Mouse (Mus musculus): ENCODE measurements at regions not wholly inside any gene's neighbourhood (a gene's known extent, or its start where the extent isn't known, plus 50 kb on each side); places are given as distances from the start of the nearest gene placed in this dataset.

DNA sequence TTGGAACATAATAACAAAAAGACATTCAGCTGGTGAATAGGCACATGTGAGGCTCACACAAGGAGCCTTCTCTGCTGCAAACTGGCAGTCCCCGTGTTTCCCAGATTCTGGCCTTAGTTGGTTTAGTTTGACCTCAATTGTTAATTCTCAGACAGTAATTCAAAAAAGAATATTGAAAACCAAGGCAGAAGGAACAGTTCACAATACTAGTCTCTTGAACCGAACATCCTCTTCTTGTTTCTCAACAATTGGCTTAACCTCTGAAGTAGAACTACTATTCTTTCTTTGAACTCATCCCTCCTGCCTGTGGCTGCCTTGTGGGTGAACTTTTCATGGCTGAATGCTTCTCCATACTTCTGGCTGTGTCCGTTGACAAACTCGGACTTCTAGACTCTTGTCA is 110.4 kb upstream of the Neil3 start:
- DNase-seq: no peak

DNA sequence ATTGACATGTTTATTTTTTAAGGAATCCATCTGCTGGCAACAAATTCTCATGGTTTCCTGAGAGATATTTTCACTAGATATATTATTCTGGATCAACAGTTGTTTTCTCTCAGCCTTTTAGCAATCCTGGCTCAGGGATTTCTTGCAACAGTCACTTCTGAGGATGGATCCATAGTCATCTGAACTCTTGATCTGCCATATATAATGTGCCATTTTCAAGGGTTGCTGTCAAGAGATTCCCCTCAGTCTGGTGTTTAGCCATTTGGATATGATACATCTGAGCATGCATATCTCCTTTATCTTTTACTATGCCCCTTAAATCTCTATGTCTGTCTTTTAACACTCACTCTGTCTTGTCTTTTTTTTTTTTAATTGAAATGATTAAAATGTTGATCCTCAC is 130.3 kb upstream of the Neil3 start:
- no peak for DNase-seq

DNA sequence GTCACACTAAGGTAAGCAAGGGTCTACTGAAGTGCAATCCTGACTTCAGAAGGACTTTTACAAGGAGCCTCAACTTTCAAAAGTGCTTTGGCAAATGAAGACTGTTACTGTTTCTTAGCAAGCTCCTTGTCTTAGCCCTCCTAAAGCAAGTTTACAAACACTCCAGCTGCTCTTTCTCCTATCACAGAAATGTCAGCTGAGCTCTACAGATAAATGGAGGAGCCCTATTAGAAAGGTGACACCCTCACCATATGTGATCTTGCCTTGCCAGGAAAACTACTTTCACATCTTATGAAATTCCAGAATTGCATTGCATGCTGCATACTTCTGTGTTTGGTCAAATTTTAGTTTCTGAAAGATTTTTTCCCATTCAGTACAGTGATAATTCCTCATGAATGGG is 136.6 kb upstream of the Neil3 start:
- DNase-seq: no peak

DNA sequence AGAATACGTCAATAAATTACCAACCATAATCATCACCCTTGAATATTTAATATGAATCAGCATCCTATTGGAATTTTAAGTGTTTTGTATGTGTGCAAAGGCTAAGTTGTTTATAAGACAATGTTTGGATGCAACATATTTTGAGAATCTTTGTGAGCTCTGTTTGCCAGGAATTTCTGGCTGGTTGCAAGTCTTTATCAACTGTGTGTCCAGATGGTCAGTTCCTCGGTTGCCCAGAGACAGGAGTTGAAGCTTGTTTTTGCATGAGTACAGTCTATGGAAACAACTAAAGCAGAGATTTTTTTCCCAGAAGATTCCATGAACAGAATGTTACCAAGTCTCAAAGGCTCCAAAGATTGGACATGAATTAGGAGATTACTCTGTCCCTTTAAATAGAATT is 142.0 kb upstream of the Neil3 start:
- DNase-seq: peak; percentile 5

DNA sequence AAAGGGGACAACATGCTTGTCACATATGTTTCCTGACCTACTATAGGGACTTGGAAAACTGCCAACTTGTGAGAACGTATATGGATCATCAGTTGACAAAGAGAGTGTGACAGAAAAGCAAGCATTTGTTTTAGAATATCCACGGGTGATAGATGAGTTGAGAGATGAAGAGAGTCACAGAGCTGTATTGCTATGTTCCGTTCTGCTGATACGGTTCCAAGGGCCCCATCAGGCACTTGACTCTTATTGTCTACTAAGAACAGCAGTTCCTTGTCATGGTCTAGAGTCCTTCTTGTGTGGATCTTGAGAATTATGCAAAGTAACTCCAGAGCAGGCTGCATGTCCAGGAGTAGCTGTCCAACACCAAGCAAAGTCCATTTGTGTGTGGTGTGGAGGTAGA is 143.0 kb upstream of the Neil3 start:
- no peak for DNase-seq

DNA sequence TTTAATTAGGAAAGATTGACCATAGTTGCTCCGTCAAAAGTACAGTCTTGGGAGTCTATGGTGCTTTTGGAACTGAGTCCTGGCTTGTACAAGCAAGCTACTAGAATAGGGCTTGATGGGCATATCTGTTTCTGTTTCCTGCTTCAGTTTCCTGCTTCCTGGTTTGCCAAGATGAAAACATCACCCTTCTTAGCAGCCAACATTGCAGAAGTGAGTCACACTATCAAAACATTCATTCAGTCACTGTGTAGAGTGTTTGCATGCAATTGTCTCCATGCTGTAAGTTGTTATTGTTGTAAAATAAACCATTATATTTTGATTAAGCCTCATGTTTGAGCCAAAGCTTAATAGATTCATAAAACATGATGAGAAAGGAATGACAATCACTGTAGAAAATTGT is 149.3 kb upstream of the Neil3 start:
- no peak for DNase-seq

DNA sequence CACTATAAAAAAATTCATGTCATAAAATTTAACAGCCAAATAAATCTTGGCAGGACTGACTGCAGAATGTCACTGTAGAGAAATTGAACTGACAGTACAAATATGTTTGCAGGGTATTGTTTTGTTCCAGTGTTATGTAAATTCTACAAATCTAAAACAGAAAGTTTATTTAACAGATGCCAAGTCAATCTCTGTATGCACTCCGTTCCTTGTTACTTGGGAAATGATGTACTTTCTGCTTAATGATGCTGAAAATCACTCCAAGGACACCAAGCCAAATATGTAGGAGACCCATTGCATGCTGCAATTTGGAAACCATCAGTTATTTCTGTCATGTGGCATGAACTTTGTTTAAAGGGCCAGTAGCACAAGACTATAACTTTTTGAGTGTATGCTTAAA is 182.3 kb upstream of the Neil3 start:
- no peak for DNase-seq

DNA sequence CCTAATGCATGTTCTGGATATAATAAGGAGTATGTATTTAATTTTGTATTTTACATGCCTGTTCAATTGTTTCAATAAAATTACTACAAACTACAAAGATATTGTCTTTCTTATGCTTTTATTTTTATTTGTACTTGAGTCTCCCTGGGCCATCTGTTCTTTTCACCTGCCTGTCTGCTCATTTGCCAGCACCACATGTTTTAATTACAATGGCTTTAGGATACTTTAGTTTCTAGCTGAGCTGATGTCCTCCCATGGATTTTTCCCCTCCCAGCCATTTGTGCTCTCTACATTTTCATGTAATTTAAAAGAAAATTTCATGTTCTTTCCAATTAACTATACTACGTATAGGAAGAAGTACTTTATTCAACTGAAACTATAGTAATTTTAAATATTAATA is 188.5 kb upstream of the Neil3 start:
- DNase-seq: no peak

DNA sequence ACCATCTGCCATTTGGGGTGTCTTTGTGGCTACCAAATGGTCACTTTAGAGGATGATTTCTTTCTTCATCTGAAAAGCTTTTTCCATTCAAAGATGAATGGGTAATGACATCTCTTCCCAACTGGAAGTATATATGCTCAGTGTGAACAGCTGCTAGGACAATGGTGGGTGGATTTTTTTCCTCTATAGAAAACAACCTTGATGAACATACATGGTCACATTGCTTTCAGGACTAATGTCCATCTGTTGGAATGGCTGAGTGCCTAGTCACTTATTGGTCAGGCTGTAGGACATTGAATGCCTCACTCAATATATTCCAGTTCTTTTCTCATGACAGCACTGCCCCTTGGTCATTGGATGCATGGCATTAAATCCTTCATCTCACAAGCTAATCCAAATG is 209.0 kb upstream of the Neil3 start:
- no peak for DNase-seq

DNA sequence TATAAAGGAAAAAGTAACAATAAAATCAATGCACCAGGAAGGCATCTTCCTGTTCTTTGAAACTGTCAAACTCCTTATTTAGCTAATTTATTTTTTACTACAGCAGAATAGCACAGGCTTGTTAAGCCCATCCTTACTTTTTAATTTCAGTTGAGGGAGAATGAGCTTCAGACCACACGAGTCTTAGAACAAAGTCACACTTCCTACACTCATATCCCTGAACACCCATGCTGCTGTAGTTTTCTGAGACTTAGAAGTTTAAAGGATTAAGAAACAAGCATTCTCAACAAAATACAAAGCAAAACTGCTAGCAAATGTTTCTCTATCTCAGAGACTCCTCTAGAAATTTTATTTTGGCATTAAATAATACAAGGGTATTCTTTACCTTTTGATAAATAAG is 208.8 kb upstream of the Vegfc start:
- DNase-seq: no peak

DNA sequence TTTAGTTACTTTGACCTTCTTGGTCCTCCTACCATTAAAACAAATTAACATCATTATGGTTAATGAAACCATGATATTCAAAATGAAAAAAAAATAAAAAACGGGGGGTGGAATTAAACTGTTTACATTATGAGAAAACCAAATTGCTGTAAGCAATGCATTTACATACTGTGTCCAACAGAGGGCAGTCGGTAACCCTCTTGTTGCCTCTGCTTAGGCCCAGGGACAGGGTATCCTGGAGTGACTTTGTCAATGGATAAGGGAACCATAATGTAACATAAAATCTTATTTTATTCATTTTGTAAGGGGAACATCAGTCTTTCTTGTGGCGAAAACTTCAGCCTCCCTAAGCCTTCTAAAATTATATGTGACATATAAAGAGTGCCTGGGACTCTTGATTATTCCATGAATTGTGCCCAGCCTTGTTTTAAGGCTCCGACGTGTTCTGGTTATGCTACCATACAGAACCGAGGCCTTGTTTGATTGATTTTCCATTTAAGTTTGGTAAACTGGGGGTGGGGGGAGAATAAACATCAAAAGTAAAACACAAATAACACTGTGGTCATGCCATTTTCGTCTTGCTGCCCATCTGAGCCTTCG is 207.3 kb upstream of the Vegfc start:
- DNase-seq: no peak

DNA sequence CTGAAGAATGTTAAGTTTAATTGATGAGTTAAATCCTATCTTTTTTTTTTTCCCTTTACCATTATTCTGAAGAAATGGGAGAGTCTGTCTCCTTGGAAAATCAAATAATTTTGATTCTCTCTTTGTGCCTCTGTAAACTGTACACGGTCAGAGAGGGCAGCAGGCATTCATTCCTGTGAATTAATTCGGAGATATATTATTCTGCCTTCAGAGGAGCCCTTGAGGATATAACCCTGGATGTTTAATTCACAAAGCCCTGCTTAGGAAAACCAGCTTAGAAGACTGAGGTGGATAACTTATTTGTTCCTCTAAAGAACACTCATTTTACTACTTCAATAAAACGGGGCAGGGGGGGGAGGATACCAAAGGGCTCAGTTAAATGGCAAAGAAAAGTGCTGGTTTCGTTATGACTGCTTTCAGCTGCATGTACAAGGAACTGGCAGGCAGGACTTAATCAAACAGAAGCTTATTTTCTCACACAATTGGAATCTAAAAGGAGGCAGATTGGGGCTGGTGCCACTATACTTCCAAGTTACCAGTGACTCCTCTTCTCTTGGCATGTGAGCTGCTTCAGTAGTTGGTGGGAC is 205.3 kb upstream of the Vegfc start:
- no peak for DNase-seq

DNA sequence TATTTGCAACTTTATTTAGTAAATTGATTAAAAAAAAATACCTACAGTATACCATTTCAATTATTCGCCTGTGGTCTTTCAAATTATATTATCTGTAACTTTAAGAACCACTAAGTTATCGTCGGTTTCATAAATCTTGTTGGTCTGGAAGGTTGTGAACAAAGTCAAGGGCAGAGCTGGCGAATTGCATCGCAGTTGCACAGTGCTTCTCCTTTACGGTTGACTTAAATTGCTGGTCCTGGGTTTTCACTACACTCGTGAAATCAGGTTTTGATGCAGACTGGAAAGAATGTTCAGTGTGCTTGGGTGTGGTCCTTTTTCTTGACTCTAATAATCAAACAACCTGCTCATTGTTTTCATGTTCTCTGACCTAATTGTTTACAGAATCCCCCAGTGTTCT is 198.6 kb upstream of the Vegfc start:
- DNase-seq: no peak

DNA sequence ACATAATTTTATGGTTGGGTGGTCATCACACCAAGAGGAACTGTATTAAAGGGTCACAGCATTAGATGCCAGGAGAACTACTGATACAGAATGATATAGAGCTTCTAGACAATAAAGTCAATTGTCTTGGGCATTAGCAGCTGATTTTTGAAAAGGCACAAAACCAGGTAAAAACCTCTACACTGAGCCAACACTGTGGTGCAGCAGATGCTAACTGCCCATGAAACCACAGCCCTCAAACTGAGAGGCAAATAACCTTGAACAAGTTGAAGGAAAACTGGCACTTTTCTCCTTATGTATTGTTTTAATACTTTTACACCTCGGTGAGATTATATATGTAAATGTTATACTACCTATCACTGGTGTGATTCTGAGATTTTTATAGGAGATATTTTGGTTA is 195.9 kb upstream of the Vegfc start:
- DNase-seq: no peak

DNA sequence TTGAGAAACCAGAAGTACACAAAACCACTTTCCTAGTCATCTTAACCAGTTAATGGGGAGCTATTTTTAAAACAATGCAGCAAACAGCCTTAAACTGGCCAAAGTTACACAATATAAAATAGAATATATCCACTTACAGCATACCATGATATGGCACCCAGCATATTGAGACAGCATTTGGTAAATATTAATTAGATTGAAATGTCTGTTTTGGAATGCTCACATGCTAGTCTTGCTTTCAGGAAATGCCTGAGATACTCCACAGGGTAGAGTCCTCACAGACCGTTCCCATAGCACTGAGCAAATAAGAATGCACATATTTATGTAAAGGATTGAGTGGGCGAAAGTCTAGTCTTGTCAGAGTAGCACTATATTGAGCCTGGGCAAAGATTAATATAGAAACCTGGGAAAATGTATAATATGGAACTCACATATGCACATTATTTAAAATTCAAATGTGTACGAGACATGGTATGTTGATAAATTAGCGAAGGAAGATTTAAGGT is 185.1 kb upstream of the Vegfc start:
- no peak for DNase-seq

DNA sequence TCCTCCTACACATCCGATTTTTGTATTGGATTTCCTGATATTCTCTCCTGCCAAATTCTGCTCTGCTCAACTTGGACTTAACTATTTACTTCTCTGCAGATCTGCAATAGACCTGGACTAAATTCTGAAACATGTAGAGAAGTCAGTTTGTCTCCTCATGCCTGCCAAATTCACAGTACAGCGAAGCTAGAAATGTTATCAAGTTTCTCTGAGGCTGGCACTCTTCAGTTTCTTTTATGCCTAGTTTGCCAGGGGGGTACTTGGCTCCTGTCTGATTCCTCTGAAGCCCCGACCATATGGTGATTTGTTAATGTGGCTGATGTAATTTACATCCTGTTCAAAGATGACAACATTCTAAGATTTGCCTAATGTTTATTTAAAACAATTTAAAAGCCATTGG is 184.6 kb upstream of the Vegfc start:
- no peak for DNase-seq

DNA sequence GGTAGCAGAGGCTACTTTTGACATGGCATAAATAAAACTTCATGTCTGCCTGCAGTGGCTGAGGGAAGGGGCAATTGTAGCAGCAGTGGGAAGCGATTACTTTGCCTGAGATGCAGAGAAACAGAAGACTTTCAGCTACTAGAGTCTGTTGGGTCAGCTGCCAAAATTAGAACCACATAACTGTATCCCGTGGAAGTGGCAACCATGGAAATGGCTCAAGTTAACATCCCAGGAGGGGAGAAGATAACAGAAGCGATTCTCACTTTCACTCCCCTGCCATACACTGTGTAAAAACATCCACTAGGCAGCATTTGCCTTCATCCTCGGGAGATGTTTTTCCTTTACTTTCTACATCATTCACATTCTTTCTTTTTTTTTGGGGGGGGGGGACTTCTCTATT is 155.1 kb upstream of the Vegfc start:
- no peak for DNase-seq

DNA sequence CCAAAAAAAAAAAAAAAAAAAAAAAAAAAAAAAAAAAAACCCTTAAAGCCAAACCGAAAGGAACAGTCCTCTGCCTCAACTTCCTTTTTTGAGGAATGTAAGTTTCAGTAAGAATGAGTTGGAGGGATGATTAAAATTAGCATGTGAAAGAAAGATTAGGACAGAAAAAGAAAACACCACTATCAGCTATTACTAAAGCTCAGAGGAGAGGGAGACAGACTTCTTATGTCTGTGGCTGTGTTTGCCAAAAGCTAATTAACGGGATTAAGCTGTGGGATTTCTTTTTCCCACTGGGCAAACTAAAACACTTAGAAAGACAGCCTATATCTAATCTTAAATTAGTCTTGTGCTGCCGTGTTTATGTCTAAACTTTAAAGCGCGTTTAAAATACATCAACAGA is 146.7 kb upstream of the Vegfc start:
- no peak for DNase-seq

DNA sequence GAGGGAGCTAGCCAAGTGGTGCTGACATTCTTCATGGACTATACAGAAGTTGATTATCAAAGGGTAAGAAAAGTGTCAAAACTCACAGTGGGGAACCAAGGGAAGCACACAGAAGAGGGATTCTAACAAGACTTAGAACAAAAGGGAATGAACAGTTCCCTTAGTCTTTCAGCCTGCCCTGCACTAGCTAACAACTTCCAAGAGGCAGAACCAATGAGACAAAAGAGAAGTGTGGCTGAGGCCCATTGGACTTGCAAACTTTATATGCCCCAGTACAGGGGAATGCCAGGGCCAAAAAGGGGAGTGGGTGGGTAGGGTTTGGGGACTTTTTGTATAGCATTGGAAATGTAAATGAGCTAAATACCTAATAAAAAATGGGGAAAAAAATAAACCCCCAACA is 139.0 kb upstream of the Vegfc start:
- no peak for DNase-seq

DNA sequence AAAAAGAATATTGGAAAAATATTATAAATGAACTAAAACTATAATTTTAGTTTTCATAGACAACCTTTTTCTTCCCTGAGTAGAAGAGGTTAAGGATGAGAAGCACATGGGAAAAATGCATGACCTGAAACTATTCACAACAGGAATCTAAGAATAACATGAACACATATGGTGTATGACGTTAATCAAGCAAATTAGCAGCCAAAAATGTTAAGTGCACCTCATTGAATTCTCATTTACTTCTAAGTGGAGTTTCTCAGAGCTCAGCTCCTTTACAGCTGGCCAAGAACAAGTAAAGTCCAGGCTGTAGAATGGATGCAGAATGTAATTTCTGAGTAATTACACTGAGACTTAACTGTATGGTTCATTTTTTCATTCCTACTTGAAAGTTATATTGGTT is 137.9 kb upstream of the Vegfc start:
- no peak for DNase-seq

DNA sequence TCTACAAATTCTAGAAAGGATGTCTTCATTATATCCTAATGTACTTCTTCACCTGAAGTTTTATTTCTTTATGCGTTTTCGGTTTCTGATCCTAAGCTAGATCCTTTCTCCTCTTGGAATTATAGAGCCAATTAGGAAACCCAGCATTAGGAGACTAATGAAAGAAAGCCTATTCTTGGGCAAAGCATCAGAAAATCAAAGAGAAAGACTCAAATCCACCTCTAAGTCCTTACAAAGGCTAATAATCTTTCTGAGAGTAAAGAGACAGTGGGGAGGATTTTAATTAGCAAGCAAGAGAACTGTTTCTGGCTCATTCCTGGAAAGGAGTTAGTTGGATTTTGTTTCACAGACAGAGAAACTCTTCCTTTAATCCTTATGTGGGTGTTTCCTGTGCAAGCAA is 136.3 kb upstream of the Vegfc start:
- no peak for DNase-seq

DNA sequence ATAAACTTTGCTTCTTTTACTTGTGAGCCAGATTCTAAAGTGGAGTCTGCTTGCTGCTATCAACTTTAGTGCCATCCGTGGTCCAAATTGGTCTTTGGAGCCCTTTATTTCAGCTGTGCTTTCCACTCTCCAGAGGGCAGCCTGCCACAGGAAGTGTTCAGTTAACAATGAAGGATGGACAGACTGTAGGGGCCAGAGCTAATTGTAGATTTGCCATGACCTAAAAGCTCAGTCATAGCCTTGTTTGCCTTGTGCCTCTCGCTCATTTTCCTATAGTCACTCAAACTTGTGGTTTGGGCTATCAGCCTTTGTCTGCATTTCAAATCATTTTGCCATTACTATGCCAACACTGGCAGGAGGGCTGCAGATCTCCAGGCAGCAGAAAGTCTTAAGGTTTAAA is 131.8 kb upstream of the Vegfc start:
- no peak for DNase-seq

DNA sequence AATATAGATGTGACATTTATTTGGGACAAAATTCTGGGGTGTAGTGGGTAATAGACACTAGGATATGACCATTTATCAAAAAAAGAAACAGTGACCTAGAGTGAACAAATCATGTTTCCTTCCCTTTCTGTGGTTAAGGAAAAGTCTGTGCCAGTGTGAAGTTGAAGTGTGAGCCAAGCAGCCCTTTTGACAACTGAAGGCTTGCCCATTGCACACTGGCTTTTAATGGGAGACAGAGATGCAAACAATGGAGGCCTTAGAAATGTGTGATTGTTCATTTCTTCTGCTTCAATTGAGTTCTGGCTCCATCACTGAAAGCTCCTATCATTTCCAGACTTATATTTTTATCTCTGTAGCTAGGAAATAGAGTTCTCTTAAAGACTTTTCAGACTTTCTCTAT is 130.0 kb upstream of the Vegfc start:
- DNase-seq: no peak

DNA sequence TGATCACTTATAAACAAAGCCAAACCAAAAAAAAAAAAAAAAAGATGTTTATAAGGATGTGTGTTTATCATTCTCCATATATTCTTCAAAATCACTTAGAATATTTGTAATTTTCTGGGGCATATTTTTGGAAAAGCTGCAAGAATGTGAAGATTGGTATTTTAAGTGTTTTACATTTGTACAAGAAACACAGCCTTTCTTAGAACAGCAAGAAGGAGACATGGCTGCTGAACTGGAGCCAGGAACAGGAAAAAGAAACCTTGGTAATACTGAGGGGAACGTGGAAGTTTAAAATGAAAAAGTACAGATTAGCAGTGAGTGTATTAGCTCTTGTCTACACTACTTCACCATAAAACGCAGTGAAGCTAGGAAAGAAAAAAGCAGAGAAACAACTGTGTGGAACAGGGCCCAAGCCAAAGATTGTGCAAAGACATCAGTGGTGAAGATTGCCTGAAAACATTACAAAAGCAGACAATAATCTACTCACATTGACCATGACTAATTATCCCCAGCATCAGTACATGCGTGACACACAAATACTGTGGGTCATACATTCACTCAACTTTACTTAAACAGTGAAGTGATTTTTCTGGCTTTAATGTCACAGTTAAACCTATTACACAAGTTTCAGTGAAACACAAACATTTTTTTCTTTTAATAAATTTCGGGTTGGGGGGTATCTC is 122.8 kb upstream of the Vegfc start:
- no peak for DNase-seq
